Mouse (Mus musculus) gastrocnemius, postnatal 36 days (tissue): ENCODE measurements around the gene Ppp1r9b. TPM values are rescaled to one million over a fixed set of nuclear protein-coding genes. Genes with fewer than 3 reads are reported as not detected.

Experiments
- DNase-seq, 2 experiments: peaks; one replicate each; pipeline ENCODE4 v3.0.0; 2022
- intact Hi-C: fragments of 180-260 bp; cut with DNase I; formaldehyde crosslinking; loops from one replicate; pipeline ENCODE4 v1.15.1; 2025
- total RNA-seq, 2 experiments: library from RNA; stranded (reverse); gene quantifications; 2 replicates each; pipeline ENCODE4 v1.2.3; 2021

Ppp1r9b gene
- total RNA-seq, 2 experiments from 2014 or later, result 21.9 to 22.0 TPM

DNA sequence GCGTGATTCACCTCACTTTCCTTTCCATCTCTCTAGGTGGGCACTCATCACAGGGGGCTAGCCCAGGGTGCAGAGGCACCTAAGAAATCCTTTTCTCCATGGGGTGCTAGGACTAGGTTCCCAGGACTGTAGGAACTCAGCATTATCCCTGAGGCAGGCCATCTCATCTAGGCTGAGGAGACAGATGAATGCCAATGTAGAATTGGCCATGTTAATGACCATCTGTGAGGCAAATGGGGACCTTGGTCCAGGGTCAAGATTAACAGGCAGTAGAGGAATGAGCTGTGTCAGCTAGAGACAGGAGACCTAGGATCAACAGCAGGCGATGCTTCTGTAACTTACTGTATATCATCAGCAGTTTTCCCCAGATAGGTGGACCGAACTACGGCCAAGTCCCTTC is 48.9 kb downstream of the Ppp1r9b start:
- intact Hi-C loops, result no loop called here

DNA sequence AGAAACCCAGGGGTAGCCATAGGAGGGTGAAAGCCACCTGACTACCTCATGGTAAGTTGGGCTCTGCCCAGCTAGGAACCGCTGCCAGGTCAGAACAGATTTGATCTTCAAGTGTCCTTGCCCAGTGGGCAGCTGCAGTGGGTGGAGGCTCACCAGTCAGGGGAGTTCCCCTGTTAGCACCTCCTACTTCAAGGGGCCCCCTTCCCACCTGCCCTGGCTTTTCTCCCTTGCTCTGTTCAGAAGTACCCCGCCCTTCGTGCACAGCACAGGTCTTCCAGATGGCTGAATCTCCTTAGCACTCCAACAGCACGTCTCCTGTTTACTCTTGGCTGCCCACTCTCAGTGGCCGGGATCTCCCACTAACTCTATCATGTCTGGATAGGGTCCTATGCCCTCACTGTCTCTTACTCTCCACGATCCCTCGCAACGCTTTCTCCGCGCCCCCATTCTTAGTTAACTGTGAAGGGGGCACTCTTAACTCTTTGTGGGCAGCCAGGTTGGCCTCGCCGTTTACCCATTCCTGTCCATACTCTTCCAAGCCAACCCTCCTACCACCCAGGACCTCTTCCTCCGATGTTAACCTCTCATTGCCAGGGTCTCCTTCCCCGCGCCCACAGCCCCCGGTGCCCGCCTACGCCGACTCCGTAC is 49.8 kb downstream of the Ppp1r9b start:
- peak; percentile 72 to 75 for DNase-seq
- intact Hi-C loops, result no loop called here

More for the DNA sequence above, 48.9 kb downstream of the Ppp1r9b start:
- DNase-seq, result no peak

DNA sequence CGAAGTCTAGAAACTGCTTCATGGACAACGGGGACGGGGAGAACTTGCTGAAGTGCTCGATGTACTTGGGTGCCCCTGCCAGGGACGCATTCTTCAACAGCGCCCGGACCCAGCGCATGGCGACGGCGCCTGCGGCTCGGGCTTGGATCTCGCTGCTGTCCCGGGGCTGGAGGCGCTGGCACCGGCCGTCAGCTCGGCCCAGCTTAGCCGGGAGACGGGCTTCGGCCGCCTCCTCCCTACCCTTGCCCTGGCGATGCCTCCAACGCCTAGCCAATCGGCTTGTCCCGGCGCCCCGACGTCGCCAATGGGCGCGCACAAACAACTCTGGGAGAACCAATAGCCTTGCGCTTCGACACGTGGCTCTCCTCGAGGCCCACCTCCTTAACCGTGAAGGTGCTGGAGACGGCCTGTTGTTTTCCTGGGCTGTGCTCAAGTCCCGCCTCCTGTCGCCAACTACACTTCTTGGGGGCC is 50.3 kb downstream of the Ppp1r9b start, which contains the start of gene Pdk2:
TSS of gene Pdk2 (minus strand) at position 216 of the 471 bp plus-strand sequence.
- intact Hi-C loops, result no loop called here
- peak; percentile 91 to 95 for DNase-seq

DNA sequence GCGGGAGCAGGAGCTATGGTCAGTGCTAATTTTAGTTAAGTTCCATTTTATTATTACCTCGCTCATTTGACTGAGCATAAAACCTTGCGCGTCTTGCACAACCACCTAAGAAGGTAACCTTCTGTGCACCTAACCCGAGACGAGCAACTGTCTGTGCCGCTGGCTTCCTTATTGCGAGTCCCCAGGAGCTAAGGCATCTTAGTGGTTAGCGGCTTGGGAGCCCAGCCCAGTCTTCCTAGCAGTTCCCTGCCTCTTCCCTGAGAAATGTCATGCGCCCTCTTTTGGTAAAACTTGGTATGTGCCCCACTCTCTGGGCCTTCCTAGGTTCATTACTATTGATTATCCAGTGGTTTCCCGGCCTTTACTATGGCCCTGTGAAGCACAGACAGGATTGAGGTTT is 51.3 kb downstream of the Ppp1r9b start:
- intact Hi-C loops, result no loop called here
- DNase-seq, result peak; percentile 77 to 87

DNA sequence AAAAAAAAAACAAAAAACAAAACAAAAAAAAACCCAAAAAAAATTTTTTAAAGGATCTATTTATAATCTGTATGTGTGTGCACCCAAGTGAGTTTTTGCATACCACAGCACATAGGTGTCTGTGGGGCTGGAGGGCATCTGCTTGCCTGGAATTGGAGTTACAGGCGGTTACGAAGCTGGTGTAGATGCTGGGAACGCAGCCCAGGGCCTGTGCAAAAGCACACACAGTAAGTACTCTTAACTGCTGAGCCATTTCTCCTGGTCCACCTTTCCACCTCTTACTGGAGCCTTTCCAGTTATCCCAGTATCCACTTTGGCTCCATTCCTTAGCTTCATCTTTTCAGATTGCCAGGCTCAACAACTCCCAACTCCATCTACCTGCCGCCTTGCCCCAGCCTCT is 52.2 kb downstream of the Ppp1r9b start:
- no peak for DNase-seq
- intact Hi-C loops, result no loop called here

DNA sequence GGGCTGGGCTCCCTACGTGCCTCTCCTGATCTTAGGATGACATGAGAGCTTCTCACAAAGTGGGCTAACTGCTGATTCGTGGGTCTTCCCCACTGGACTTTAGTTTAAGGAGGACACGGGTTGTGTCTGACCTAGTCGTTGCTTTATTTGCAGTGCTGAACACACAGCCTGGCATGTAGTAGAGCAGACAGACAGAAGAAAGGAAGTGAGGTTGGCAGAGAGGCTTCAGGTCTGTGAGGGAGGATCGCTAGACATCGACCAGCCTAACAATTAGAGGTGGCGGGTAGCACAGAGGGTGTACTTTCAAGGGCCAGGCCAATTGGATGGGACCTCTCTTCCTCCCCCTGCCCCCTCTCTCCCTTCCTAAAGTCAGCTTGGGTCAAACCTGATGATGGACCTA is 52.8 kb downstream of the Ppp1r9b start:
- intact Hi-C loops, result no loop called here
- no peak for DNase-seq

DNA sequence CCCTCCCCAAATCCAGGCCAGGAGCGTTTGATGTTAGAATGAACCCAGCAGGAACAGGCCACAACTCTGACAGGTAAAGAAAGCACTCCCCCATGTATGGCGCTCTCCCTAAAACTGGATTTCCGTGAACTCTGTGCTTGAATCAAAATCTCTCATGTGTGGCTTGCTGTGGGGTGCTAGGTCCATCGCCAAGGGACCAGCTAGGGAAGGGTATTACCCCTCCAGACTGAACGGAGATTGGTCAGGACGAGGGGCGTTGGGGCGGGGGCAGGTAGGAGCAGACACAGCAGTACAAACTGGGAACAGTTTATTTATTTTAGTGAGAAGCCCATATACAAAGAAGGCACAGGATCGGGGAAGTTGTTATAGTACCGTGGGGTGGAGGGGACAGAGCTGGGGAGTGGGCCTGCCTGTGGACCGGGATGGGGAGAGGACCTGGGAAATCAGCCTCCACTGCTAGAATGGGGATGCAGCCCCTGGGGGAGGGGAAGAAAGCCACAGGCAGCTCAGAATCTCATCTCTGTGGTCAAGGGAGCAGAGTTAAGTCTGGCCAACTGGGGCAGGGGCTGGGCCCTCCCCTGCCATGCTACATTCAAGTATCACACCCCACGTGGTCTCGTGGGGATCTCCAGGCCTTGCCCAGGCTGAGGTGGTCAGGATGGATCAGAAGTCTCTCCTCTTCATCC is 53.5 kb downstream of the Ppp1r9b start:
- no peak for DNase-seq
- intact Hi-C loops, result no loop called here

DNA sequence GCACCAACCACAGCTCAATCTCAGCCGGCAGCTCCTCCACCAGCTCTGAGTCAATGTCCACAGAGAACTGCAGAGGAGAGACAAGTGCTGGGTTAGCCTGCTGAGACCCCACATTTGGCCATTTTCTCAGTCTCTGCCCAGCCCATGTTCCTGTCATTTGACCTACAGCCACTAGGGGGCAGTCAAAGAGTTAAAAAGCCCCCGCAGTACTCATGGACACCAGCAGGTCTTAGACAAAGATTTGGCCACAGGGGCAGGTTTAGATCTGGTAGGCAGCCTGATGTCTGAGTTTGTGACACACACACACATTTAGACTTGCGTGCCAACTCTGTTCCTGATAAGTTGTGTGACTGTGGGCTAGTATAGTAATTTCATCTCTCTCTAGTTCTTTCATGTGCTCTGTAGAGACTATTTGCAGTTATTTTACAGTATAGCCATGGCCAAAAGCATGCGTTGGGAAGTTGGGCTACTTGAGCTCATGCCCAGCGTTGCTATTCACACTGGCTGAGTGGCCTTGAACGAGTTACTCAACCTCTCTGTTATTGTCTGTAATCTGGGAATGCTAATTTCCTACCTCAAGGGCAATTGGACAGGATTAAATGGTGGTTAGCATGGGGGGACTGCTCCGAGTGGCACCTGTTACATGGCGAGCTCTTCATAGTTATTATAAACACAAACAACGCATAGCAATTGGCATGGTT is 56.3 kb downstream of the Ppp1r9b start:
- intact Hi-C loops, result loop anchor here (1.0 to 2.0 kb wide), 2 partner anchors 28 to 59 kb away; no protein-coding TSS in a partner anchor
- no peak for DNase-seq

DNA sequence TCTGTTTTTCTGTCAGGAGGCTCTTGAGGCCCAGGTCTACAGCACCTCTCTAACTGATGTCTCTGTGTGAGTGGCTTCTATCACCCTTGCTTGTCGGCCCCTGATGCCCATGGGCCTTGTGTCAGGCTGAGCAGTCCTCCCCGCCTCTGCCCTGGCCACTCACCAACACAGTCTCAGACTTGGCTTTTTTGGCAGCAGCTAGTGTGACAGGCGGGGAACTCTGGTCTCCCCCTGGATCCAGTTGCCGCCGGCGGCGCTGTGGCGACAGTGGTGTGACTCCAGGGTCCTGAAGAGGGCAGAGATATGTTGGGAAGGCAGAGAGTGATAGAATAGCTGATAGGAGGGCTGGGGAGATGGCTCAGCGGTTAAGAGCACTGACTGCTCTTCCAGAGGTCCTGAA is 62.2 kb downstream of the Ppp1r9b start:
- intact Hi-C loops, result loop anchor here (5.0 kb wide), 1 partner anchor 184 kb away; no protein-coding TSS in a partner anchor
- DNase-seq, result no peak

Other genes with a start within 250 kb of the Ppp1r9b start
- gene Cdc34b, start 249.3 kb upstream of the Ppp1r9b start, total RNA-seq, result under 1 TPM; 0.77 to 0.79 TPM
- not detected for gene Tmem92, start 208.3 kb upstream of the Ppp1r9b start, total RNA-seq
- 100 to 1,000 TPM; 604 to 803 TPM for gene Col1a1, start 54.8 kb upstream of the Ppp1r9b start, total RNA-seq
- gene Hils1, start 23.4 kb upstream of the Ppp1r9b start, total RNA-seq, result not detected
- 100 to 1,000 TPM; 252 to 259 TPM for gene Sgca, start 14.7 kb upstream of the Ppp1r9b start, total RNA-seq
- under 1 TPM; 0.44 to 0.56 TPM for gene Samd14, start 18.8 kb downstream of the Ppp1r9b start, total RNA-seq
- 100 to 1,000 TPM; 370 to 480 TPM for gene Pdk2, start 50.3 kb downstream of the Ppp1r9b start, total RNA-seq
- gene Itga3, start 85.8 kb downstream of the Ppp1r9b start, total RNA-seq, result 1 to 10 TPM; 3.2 to 4.0 TPM
- gene Dlx3, start 129.1 kb downstream of the Ppp1r9b start, total RNA-seq, result not detected
- not detected for gene Dlx4, start 155.2 kb downstream of the Ppp1r9b start, total RNA-seq